Mouse (Mus musculus) C3H10T1/2 (cell line): ENCODE data around the gene Lhpp. TPM values are rescaled to one million over a fixed set of nuclear protein-coding genes. Genes with fewer than 3 reads are reported as not detected.

Source experiments
- polyA plus RNA-seq, 2 experiments: library from polyadenylated mRNA; unstranded; fragments of >200 nt; fragmentation: generic; extraction: Trizol; gene quantifications; one replicate each; pipeline ENCODE4 v1.2.1; 2012; ENCODE audit warnings: missing spikeins in 2 of 2

Lhpp gene
- polyA plus RNA-seq, result 10 to 100 TPM; 12.3 to 15.7 TPM

GRCm38 (mm10) chr7:132610468-132611318 is at the start of gene Lhpp:
TSS of gene Lhpp (plus strand) at chr7:132610638.

GRCm38 (mm10) chr7:132576116-132576650 is 34.3 kb upstream of the Lhpp start, which contains the start of gene Oat:
TSS of gene Oat (minus strand) at chr7:132576398.

GRCm38 (mm10) chr7:132599071-132599975 is 11.1 kb upstream of the Lhpp start, which contains the start of gene Nkx1-2:
TSS of gene Nkx1-2 (minus strand) at chr7:132599637.

Other genes with a start within 250 kb of the Lhpp start
- 100 to 1,000 TPM in 1 of 2 experiments, 10 to 100 TPM in 1; 21.1 to 121 TPM for gene Oat, start 34.2 kb upstream of the Lhpp start, polyA plus RNA-seq
- gene Nkx1-2, start 11.0 kb upstream of the Lhpp start, polyA plus RNA-seq, result not detected
- gene Fam53b, start 203.2 kb downstream of the Lhpp start, polyA plus RNA-seq, result 10 to 100 TPM in 1 of 2 experiments, 1 to 10 TPM in 1; 1.4 to 11.2 TPM
- 10 to 100 TPM in 1 of 2 experiments, 1 to 10 TPM in 1; 1.1 to 11.0 TPM for gene Eef1akmt2, start 242.0 kb downstream of the Lhpp start, polyA plus RNA-seq
- 1 to 10 TPM in 1 of 2 experiments, under 1 TPM in 1; 0.75 to 9.0 TPM for gene Abraxas2, start 248.6 kb downstream of the Lhpp start, polyA plus RNA-seq